Mouse (Mus musculus): ENCODE measurements around the gene Zfp385c. TPM values are rescaled to one million over a fixed set of nuclear protein-coding genes. Genes with fewer than 3 reads are reported as not detected.
A peak's percentile ranks its signal among the peaks of the same experiment; 100 is the strongest.

The Zfp385c gene
- polyA plus RNA-seq, 1 experiment from 2014 or later: 0.26 TPM

GRCm38 (mm10) chr11:100685371-100685770 lies 6.9 kb downstream of the Zfp385c start:
- 69% methylated on average over 2 of the region's 3 CpGs for WGBS
- Histone ChIP-seq H3K9me3 (ENCODE audit: control insufficient read depth, low read length) (no peaks in the 10 kb centered on the region), H3K4me1 (replicated peaks; ENCODE audit: control insufficient read depth, insufficient read depth, low read length) (no peaks in the 10 kb centered on the region), H3K27me3 (ENCODE audit: control insufficient read depth, insufficient read depth, low read depth, low read length) (peaks cover 2% of the 10 kb centered on the region; the same call in 1 of the 2 replicates), H3K9ac (ENCODE audit: low read length) (no peak overlapping the region), H3K36me3 (ENCODE audit: control insufficient read depth, insufficient read depth, low read length) (no peaks in the 10 kb centered on the region), H3K4me3 (ENCODE audit: low read length) (no peak overlapping the region), H3K27ac (ENCODE audit: low read length) (no peak overlapping the region), H3K4me2 (ENCODE audit: low read depth, low read length) (no peak overlapping the region)
- no peak for ATAC-seq (ENCODE audit: low read depth)

GRCm38 (mm10) chr11:100684084-100684483 lies 8.2 kb downstream of the Zfp385c start:
- ATAC-seq (ENCODE audit: low read depth): no peak
- no peak overlapping the region for H3K4me2 ChIP-seq (ENCODE audit: low read depth, low read length)
- H3K9ac ChIP-seq (ENCODE audit: low read length): no peak overlapping the region
- H3K27ac ChIP-seq (ENCODE audit: low read length): no peak overlapping the region
- no peaks in the 10 kb centered on the region for H3K27me3 ChIP-seq (ENCODE audit: control insufficient read depth, insufficient read depth, low read depth, low read length)
- H3K4me1 ChIP-seq (replicated peaks; ENCODE audit: control insufficient read depth, insufficient read depth, low read length): no peaks in the 10 kb centered on the region
- H3K36me3 ChIP-seq (ENCODE audit: control insufficient read depth, insufficient read depth, low read length): no peaks in the 10 kb centered on the region
- no peak overlapping the region for H3K4me3 ChIP-seq (ENCODE audit: low read length)
- WGBS: 70% methylated on average over 2 of the region's 2 CpGs
- no peaks in the 10 kb centered on the region for H3K9me3 ChIP-seq (ENCODE audit: control insufficient read depth, low read length)

DNA sequence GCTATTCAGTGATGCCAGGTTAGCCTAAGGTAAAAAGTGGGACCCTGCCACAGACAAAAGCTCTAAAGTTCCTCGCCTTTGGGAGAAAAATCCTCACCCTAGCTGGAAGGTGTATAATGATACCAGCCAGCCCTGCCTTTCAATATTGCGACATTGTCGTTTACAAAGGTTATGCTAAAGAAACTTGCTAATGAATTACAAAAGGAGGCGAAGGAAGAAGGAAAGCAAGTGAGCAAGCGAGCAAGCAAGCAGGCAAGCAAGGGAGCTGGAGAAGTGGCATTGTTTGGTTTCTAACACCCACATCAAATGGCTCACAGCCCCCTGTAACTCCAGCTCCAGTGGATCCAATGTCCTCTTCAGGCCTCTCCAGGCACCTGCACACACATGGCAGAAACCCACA lies 9.7 kb downstream of the Zfp385c start:
- 77% methylated on average over 5 of the region's 5 CpGs for WGBS
- no peaks in the 10 kb centered on the region for H3K36me3 ChIP-seq (ENCODE audit: control insufficient read depth, insufficient read depth, low read length)
- no peak for ATAC-seq (ENCODE audit: low read depth)
- no peaks in the 10 kb centered on the region for H3K9me3 ChIP-seq (ENCODE audit: control insufficient read depth, low read length)
- H3K9ac ChIP-seq (ENCODE audit: low read length): no peak overlapping the region
- H3K4me3 ChIP-seq (ENCODE audit: low read length): no peak overlapping the region
- H3K27ac ChIP-seq (ENCODE audit: low read length): no peak overlapping the region
- H3K4me2 ChIP-seq (ENCODE audit: low read depth, low read length): no peak overlapping the region
- H3K27me3 ChIP-seq (ENCODE audit: control insufficient read depth, insufficient read depth, low read depth, low read length): no peaks in the 10 kb centered on the region
- no peaks in the 10 kb centered on the region for H3K4me1 ChIP-seq (replicated peaks; ENCODE audit: control insufficient read depth, insufficient read depth, low read length)

- 68% methylated on average over 5 of the region's 5 CpGs for WGBS
- no peak overlapping the region for H3K9ac ChIP-seq (ENCODE audit: low read length)
- H3K9me3 ChIP-seq (ENCODE audit: control insufficient read depth, low read length): no peaks in the 10 kb centered on the region
- H3K4me2 ChIP-seq (ENCODE audit: low read depth, low read length): no peak overlapping the region
- H3K27me3 ChIP-seq (ENCODE audit: control insufficient read depth, insufficient read depth, low read depth, low read length): no peaks in the 10 kb centered on the region
- H3K36me3 ChIP-seq (ENCODE audit: control insufficient read depth, insufficient read depth, low read length): no peaks in the 10 kb centered on the region
- no peak overlapping the region for H3K27ac ChIP-seq (ENCODE audit: low read length)
- no peaks in the 10 kb centered on the region for H3K4me1 ChIP-seq (replicated peaks; ENCODE audit: control insufficient read depth, insufficient read depth, low read length)
- no peak for ATAC-seq (ENCODE audit: low read depth)
- no peak overlapping the region for H3K4me3 ChIP-seq (ENCODE audit: low read length)
Observed at GRCm38 (mm10) chr11:100681826-100682225, 10.4 kb downstream of the Zfp385c start.

DNA sequence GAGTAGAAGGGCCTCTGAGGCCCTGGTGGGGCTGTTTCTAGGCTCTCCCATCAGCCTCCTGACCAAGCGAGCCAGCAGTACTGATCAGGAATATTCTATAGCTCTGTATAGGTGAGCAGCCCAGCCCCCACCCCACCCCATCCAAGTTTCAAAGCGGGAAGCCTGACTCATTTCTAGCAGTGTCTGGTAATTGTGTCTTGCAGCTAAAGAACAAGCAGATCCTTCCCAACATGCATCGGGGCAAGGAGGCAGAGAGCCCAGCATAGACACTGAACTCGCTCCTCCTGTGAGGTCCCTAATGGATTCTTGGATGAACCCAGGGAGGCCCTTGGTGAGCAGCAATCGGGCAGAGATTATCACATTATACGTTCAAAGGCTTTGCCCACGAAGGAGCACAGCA lies 14.4 kb downstream of the Zfp385c start:
- H3K27me3 ChIP-seq (ENCODE audit: control insufficient read depth, insufficient read depth, low read depth, low read length): peaks cover 5% of the 10 kb centered on the region
- H3K4me1 ChIP-seq (replicated peaks; ENCODE audit: control insufficient read depth, insufficient read depth, low read length): no peaks in the 10 kb centered on the region
- H3K4me2 ChIP-seq (ENCODE audit: low read depth, low read length): no peak overlapping the region
- no peak overlapping the region for H3K27ac ChIP-seq (ENCODE audit: low read length)
- no peak for ATAC-seq (ENCODE audit: low read depth)
- no peaks in the 10 kb centered on the region for H3K36me3 ChIP-seq (ENCODE audit: control insufficient read depth, insufficient read depth, low read length)
- WGBS: 45% methylated on average over 7 of the region's 7 CpGs
- no peak overlapping the region for H3K4me3 ChIP-seq (ENCODE audit: low read length)
- H3K9me3 ChIP-seq (ENCODE audit: control insufficient read depth, low read length): no peaks in the 10 kb centered on the region
- no peak overlapping the region for H3K9ac ChIP-seq (ENCODE audit: low read length)

DNA sequence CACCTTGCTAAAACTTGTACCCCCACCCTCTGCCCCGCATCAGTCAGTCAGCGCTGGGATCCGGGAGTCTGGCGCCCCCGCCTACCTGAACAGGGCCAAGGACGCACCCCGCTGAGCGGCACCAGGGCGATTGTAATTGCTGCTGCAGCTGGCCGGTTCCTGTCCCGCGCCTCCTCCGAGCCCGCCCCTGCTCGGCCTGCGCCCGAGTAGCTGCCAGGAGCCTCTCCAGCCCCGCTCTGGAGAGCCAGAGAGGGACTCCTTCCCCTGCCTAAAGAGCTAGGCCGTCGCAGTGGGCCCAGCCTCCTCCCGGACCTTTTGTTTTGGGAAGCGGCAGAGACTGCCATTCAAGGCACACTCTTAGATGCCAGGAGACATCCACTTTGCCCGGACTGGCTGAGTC lies 19.1 kb downstream of the Zfp385c start:
- Histone ChIP-seq H3K9me3 (ENCODE audit: control insufficient read depth, low read length) (no peaks in the 10 kb centered on the region), H3K4me2 (ENCODE audit: low read depth, low read length) (0 out of 2 replicates have a peak overlapping the region, but pooled peaks have one; percentile 1), H3K9ac (ENCODE audit: low read length) (peak overlapping the region; percentile 50), H3K27me3 (ENCODE audit: control insufficient read depth, insufficient read depth, low read depth, low read length) (peaks cover 9% of the 10 kb centered on the region), H3K36me3 (ENCODE audit: control insufficient read depth, insufficient read depth, low read length) (no peaks in the 10 kb centered on the region), H3K4me1 (replicated peaks; ENCODE audit: control insufficient read depth, insufficient read depth, low read length) (no peaks in the 10 kb centered on the region), H3K27ac (ENCODE audit: low read length) (no peak overlapping the region), H3K4me3 (ENCODE audit: low read length) (no peak overlapping the region; the same call in 1 of the 2 replicates)
- WGBS: 2% methylated on average over 23 of the region's 23 CpGs
- peak; percentile 66; the same call in 1 of the 2 replicates for ATAC-seq (ENCODE audit: low read depth)

DNA sequence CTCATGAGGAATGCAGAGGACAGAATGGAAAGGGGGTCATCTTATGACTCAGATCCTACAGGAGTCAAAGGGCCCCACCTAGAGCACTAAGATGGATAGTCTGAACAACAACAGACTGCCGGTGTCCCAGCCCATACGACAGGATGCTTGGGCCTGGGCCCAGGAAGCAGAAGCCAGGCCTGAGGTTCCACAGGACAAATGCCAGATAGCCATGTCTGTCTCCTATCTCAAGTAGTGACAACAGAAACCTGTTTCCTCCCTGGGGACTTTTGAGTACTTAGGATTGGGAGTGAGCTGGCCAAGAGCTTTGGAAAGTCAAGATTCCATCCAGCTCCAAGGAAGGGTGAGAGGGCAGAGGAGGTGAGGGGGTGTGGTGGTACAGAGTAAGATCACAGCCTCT lies 20.3 kb downstream of the Zfp385c start:
- no peaks in the 10 kb centered on the region for H3K36me3 ChIP-seq (ENCODE audit: control insufficient read depth, insufficient read depth, low read length)
- 51% methylated on average over 2 of the region's 2 CpGs for WGBS
- no peak overlapping the region for H3K27ac ChIP-seq (ENCODE audit: low read length)
- no peaks in the 10 kb centered on the region for H3K9me3 ChIP-seq (ENCODE audit: control insufficient read depth, low read length)
- H3K4me2 ChIP-seq (ENCODE audit: low read depth, low read length): no peak overlapping the region
- no peak overlapping the region for H3K4me3 ChIP-seq (ENCODE audit: low read length)
- no peak for ATAC-seq (ENCODE audit: low read depth)
- H3K9ac ChIP-seq (ENCODE audit: low read length): no peak overlapping the region
- no peaks in the 10 kb centered on the region for H3K4me1 ChIP-seq (replicated peaks; ENCODE audit: control insufficient read depth, insufficient read depth, low read length)
- H3K27me3 ChIP-seq (ENCODE audit: control insufficient read depth, insufficient read depth, low read depth, low read length): peaks cover 9% of the 10 kb centered on the region

DNA sequence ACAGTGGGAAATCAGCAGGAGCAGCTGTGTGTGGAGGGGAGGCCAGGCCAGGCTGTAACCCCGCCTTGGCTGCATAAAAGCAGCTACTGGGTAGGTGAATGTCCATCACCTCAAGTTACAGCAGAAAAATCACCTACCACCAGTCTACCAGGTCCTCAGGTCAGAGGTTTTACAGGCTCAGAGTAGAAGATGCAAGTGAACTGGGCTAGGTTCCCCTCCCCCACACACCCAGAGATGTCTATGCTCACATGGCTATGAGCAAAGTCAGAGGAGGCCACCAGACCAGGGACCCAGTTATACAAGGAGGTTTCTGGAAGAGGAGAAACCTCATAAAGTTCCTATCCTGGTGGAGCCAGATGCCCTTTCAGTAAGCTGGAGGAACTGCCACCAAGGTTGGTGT lies 21.2 kb downstream of the Zfp385c start:
- 44% methylated on average over 1 of the region's 1 CpGs for WGBS
- peaks cover 9% of the 10 kb centered on the region for H3K27me3 ChIP-seq (ENCODE audit: control insufficient read depth, insufficient read depth, low read depth, low read length)
- no peaks in the 10 kb centered on the region for H3K36me3 ChIP-seq (ENCODE audit: control insufficient read depth, insufficient read depth, low read length)
- H3K4me1 ChIP-seq (replicated peaks; ENCODE audit: control insufficient read depth, insufficient read depth, low read length): no peaks in the 10 kb centered on the region
- H3K4me2 ChIP-seq (ENCODE audit: low read depth, low read length): no peak overlapping the region
- no peaks in the 10 kb centered on the region for H3K9me3 ChIP-seq (ENCODE audit: control insufficient read depth, low read length)
- H3K27ac ChIP-seq (ENCODE audit: low read length): no peak overlapping the region
- H3K4me3 ChIP-seq (ENCODE audit: low read length): no peak overlapping the region
- no peak overlapping the region for H3K9ac ChIP-seq (ENCODE audit: low read length)
- no peak for ATAC-seq (ENCODE audit: low read depth)

DNA sequence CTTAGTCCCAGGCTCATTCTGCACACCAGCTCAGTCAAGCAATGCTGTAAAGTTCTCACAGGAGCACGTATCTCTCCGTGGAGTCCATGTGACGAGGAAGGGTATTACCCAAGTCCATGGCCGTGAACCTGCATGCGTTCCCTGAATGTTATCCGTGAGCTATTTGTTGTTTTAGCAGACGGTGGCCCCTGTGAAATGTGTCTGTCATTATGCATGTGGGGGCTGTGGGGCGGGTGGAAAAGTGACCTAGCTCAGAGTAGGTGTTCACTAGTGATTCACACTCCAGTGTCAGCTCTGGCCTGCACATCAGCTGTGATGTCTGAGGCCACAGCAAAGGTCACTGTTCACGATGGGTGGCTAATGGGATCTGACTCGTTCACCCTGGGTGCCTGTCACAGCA lies 32.4 kb downstream of the Zfp385c start:
- Histone ChIP-seq H3K36me3 (ENCODE audit: control insufficient read depth, insufficient read depth, low read length) (no peaks in the 10 kb centered on the region), H3K4me3 (ENCODE audit: low read length) (no peak overlapping the region), H3K4me1 (replicated peaks; ENCODE audit: control insufficient read depth, insufficient read depth, low read length) (no peaks in the 10 kb centered on the region; the same call in 1 of the 2 replicates), H3K27ac (ENCODE audit: low read length) (no peak overlapping the region), H3K9ac (ENCODE audit: low read length) (no peak overlapping the region), H3K4me2 (ENCODE audit: low read depth, low read length) (no peak overlapping the region), H3K27me3 (ENCODE audit: control insufficient read depth, insufficient read depth, low read depth, low read length) (no peaks in the 10 kb centered on the region), H3K9me3 (ENCODE audit: control insufficient read depth, low read length) (no peaks in the 10 kb centered on the region)
- ATAC-seq (ENCODE audit: low read depth): no peak
- WGBS: 53% methylated on average over 10 of the region's 10 CpGs

- 7% methylated on average over 6 of the region's 6 CpGs for WGBS
- H3K4me3 ChIP-seq (ENCODE audit: low read length): no peak overlapping the region
- H3K27ac ChIP-seq (ENCODE audit: low read length): no peak overlapping the region
- peak; percentile 62 for ATAC-seq (ENCODE audit: low read depth)
- no peaks in the 10 kb centered on the region for H3K27me3 ChIP-seq (ENCODE audit: control insufficient read depth, insufficient read depth, low read depth, low read length)
- H3K4me2 ChIP-seq (ENCODE audit: low read depth, low read length): no peak overlapping the region
- no peaks in the 10 kb centered on the region for H3K9me3 ChIP-seq (ENCODE audit: control insufficient read depth, low read length)
- H3K4me1 ChIP-seq (replicated peaks; ENCODE audit: control insufficient read depth, insufficient read depth, low read length): no peaks in the 10 kb centered on the region; the same call in 1 of the 2 replicates
- no peak overlapping the region; the same call in 1 of the 2 replicates for H3K9ac ChIP-seq (ENCODE audit: low read length)
- no peaks in the 10 kb centered on the region for H3K36me3 ChIP-seq (ENCODE audit: control insufficient read depth, insufficient read depth, low read length)
Observed at GRCm38 (mm10) chr11:100656458-100656857, 35.8 kb downstream of the Zfp385c start.
